Mouse (Mus musculus): ENCODE data around the gene Pkig. TPM values are rescaled to one million over a fixed set of nuclear protein-coding genes. Genes with fewer than 3 reads are reported as not detected.

Gene Pkig
- polyA plus RNA-seq (2021; fragmentation: Nextera tagmentation), result 244 and 276 TPM in 2 replicates
- long read RNA-seq, experiment 1, transcript Pkig-202 (5 exons, 640 nt), result minor isoform, 11 of 267 reads
- long read RNA-seq, experiment 1, transcript Pkig-201 (4 exons, 1,036 nt), result major isoform, 164 of 267 reads
- long read RNA-seq, experiment 1, transcript Pkig-209 (3 exons, 983 nt), result minor isoform, 8 of 267 reads
- long read RNA-seq, experiment 1, transcript Pkig-204 (4 exons, 762 nt), result minor isoform, 56 of 267 reads
- long read RNA-seq, experiment 1, partial matches to known transcripts, result 14 of 267 reads
- long read RNA-seq, experiment 1, other reads (novel, unspliced or antisense), result 11 of 267 reads
- long read RNA-seq, experiment 2, transcript Pkig-201 (4 exons, 1,036 nt), result major isoform, 82 of 144 reads
- long read RNA-seq, experiment 2, transcript Pkig-204 (4 exons, 762 nt), result minor isoform, 32 of 144 reads
- long read RNA-seq, experiment 2, partial matches to known transcripts, result 6 of 144 reads
- long read RNA-seq, experiment 2, other reads (novel, unspliced or antisense), result 11 of 144 reads

DNA sequence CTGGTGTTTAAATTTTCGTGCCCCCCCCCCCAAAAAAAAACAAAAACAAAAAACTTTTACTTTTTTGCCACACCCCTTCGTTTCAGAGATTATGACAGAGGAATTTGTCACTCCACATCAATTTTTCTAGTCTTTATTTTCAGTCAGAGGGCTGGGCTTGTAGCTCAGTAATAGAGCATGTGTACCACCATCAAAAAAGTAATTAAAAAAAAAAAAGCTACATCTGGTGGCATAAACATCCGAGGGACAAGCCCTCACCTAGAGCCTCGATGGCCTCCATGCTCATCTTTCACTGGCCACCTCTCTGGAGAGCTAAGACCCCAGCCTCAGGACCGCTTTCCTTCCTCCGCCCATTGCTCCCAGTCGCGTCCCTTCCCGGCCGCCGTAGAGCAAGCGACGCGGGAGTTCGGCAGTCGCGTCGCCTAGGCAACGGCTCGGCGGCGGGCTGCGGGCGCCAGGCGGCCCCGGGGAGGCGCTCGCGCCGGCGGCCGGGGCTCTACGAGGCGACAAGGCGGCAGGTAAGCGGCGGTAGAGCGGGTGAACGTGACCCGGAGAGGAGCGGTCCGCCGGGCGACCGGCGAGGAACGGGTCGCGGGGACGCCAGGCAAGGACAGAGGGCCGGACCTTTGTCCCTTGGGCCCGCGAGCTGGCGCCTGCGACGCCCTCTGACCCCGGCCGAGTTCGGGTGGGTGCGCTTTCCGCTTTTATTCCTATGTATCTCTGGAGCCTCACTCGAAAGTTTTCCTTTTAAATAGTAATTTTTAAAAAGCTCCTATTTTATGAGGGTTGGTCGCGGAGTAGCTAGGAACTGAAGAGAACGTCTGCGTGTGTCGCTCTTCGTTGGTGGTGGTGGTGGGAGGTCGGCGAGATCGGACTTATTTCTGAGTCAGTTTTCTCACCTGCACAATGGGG is at the start of gene Pkig:
Gene Pkig (plus strand): TSS at position 412 of the 912 bp plus-strand sequence.

DNA sequence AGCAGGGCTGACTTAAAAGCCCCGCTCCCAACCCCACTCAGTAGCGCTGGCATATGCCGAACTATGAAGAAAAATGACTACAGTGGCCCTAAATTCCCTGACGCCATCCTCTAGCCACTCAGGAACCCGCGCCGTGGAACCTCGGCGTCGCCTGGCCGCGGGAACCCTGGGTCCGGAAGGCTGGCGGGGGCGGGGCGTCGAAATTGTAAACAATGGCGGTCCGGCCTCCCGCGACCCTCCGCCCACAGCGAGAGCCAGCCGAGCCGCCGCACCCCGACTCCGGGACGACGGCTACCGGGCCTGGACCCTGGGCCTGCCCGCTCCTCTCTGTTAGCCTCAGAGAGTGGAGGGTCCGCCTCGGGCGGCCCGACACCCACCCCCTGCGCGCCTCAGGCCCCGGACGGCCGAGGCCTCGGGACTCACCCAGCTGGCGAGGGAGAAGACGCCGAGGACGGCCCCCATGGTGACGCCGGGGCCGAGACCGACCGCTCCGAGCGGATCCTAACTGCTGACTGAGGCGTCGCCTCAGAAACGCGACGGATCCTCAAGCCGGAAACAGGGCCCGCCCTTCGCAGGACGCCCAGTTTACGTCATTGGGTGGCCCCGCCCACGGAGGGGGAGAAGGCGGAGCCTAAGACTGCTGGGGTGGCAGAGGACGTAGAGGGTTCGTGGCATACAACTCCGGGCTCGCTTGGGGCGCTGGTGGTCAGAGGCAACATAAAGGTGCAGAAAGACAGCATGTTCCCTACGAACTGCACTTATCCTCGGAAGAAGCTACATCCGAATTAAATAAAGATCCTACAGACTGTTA is 13.4 kb upstream of the Pkig start, which contains the start of gene Serinc3:
Gene Serinc3 (minus strand): TSS at position 557 of the 811 bp plus-strand sequence.

DNA sequence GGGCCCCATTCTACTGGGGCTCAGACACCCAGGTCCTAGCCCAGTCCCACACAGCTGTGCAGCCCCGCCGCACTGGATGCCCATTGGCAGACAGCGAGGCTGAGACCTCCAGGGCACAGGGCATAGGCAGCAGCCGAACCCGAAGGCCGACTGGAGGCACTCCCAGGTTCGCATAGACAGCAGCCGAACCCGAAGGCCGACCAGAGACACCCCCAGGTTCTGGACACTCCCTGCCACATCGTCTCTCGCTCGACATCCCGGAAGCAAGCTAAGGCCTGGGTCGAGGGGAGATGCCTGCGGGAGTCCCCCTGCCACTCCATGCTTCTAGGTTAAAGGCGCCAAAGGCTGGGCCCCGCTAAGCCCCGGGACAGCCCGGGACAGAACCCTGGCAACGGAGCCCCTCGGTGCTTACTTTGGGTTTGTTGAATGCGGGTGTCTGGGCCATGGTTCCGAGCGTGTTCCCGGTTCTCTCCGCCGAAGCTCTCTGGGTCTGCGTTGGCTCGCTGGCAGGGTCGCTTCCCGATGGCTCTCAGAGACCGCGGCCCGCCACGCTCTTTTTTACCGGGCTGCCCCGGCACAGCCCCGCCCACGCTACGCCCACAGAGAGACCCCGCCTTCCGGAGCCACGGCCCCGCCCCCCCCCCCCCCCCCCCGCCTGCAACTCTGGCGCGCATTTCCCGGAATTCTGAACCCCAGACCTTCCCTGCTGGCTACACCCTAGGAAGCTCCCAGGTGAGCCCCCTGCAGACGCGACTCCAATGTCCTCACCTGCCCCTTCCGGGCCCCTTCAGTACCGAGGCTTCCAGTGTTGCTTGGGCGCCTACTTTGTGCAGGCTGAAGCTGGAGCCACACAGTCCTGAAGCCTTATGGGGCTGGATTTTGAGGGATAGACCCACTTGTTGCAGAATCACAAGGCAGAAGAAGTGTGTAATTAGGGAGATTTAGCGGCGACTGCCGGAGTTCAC is 91.7 kb downstream of the Pkig start, which contains the start of gene Ada:
Gene Ada (minus strand): TSS at position 593 of the 965 bp plus-strand sequence.

Other genes with a start within 250 kb of the Pkig start
- 33.2 and 35.0 TPM in 2 replicates for gene Oser1, start 233.7 kb upstream of the Pkig start, polyA plus RNA-seq (2021; fragmentation: Nextera tagmentation)
- 81.7 and 106 TPM in 2 replicates for gene Gdap1l1, start 219.9 kb upstream of the Pkig start, polyA plus RNA-seq (2021; fragmentation: Nextera tagmentation)
- 6.4 and 7.4 TPM in 2 replicates for gene Fitm2, start 185.8 kb upstream of the Pkig start, polyA plus RNA-seq (2021; fragmentation: Nextera tagmentation)
- gene R3hdml, start 166.1 kb upstream of the Pkig start, polyA plus RNA-seq (2021; fragmentation: Nextera tagmentation), result 0.13 TPM in 1 of 2 replicates, not detected in the other
- not detected in 2 replicates for gene Hnf4a, start 151.6 kb upstream of the Pkig start, polyA plus RNA-seq (2021; fragmentation: Nextera tagmentation)
- 28.7 and 32.1 TPM in 2 replicates for gene Ttpal, start 56.1 kb upstream of the Pkig start, polyA plus RNA-seq (2021; fragmentation: Nextera tagmentation)
- gene Serinc3, start 13.3 kb upstream of the Pkig start, polyA plus RNA-seq (2021; fragmentation: Nextera tagmentation), result 21.2 and 28.1 TPM in 2 replicates
- 0.48 and 0.70 TPM in 2 replicates for gene Ada, start 91.9 kb downstream of the Pkig start, polyA plus RNA-seq (2021; fragmentation: Nextera tagmentation)
- 0.10 and 0.26 TPM in 2 replicates for gene Ccn5, start 162.5 kb downstream of the Pkig start, polyA plus RNA-seq (2021; fragmentation: Nextera tagmentation)
- gene Kcnk15, start 195.3 kb downstream of the Pkig start, polyA plus RNA-seq (2021; fragmentation: Nextera tagmentation), result not detected in 2 replicates